Mouse (Mus musculus) Muller cell, postnatal 12 days (primary cell): Measurements from ENCODE around the gene Gm20517.
A peak's percentile ranks its signal among the peaks of the same experiment; 100 is the strongest.

Experiments
- DNase-seq: peaks from one replicate; pipeline ENCODE4 v3.0.0-alpha.2; 2015; ENCODE audit errors: inconsistent ontology term

Gene Gm20517

GRCm38 (mm10) chr17:47610849-47611660 is at the start of gene Gm20517, which contains the start of the genes Bysl and Med20:
TSS of gene Gm20517 (plus strand) at chr17:47611589.
TSS of gene Bysl (minus strand) at chr17:47611492.
TSS of gene Med20 (plus strand) at chr17:47611582.
- peak; percentile 96 for DNase-seq

- DNase-seq = no peak
These were observed 48.5 kb upstream of the Gm20517 start for GRCm38 (mm10) chr17:47562875-47563274.

GRCm38 (mm10) chr17:47564612-47565011 is 46.8 kb upstream of the Gm20517 start:
- no peak for DNase-seq

GRCm38 (mm10) chr17:47566133-47566532 is 45.3 kb upstream of the Gm20517 start:
- DNase-seq = no peak

GRCm38 (mm10) chr17:47567271-47567670 is 44.1 kb upstream of the Gm20517 start:
- DNase-seq = no peak

- DNase-seq = no peak
These were observed 43.0 kb upstream of the Gm20517 start for GRCm38 (mm10) chr17:47568389-47568788.

GRCm38 (mm10) chr17:47568951-47569527 is 42.4 kb upstream of the Gm20517 start:
- DNase-seq = peak; percentile 81

GRCm38 (mm10) chr17:47571621-47572020 is 39.8 kb upstream of the Gm20517 start:
- peak; percentile 67 for DNase-seq

GRCm38 (mm10) chr17:47572436-47572835 is 39.0 kb upstream of the Gm20517 start:
- no peak for DNase-seq

GRCm38 (mm10) chr17:47574028-47574427 is 37.4 kb upstream of the Gm20517 start:
- no peak for DNase-seq

- DNase-seq = no peak
These were observed 36.6 kb upstream of the Gm20517 start for GRCm38 (mm10) chr17:47574830-47575229.

GRCm38 (mm10) chr17:47578655-47579054 is 32.7 kb upstream of the Gm20517 start:
- DNase-seq = no peak

- DNase-seq = no peak
These were observed 30.4 kb upstream of the Gm20517 start for GRCm38 (mm10) chr17:47580962-47581361.

GRCm38 (mm10) chr17:47588517-47588916 is 22.9 kb upstream of the Gm20517 start:
- no peak for DNase-seq

GRCm38 (mm10) chr17:47591073-47591472 is 20.3 kb upstream of the Gm20517 start:
- no peak for DNase-seq

- peak; percentile 98 for DNase-seq
These were observed 18.1 kb upstream of the Gm20517 start for GRCm38 (mm10) chr17:47593215-47593853.

- DNase-seq = no peak
These were observed 17.6 kb upstream of the Gm20517 start for GRCm38 (mm10) chr17:47593854-47594182.

- peak; percentile 60 for DNase-seq
These were observed 17.0 kb upstream of the Gm20517 start for GRCm38 (mm10) chr17:47594183-47594968.

- no peak for DNase-seq
These were observed 16.5 kb upstream of the Gm20517 start for GRCm38 (mm10) chr17:47594969-47595247.

- DNase-seq = peak; percentile 85
These were observed 15.9 kb upstream of the Gm20517 start for GRCm38 (mm10) chr17:47595248-47596161.
